Mouse (Mus musculus) stomach, embryonic 15.5 days (tissue): ENCODE results near the gene Dock4. TPM values are rescaled to one million over a fixed set of nuclear protein-coding genes. Genes with fewer than 3 reads are reported as not detected.

ENCODE experiments used
- ATAC-seq: fragments of 200-750 bp; cut with Nextera tagmentation; 2 replicates; pipeline ENCODE4 v1.8.0; 2017; ENCODE audit warnings: low read depth, moderate number of reproducible peaks, moderate TSS enrichment; ENCODE audit not compliant: insufficient read depth, low FRiP score
- H3K27ac ChIP-seq: fragments of 300-500 bp; sonication (generic); 2 replicates; pipeline ENCODE4 v1.5.1; 2015; ENCODE audit warnings: mild to moderate bottlenecking, inconsistent platforms
- H3K27me3 ChIP-seq: fragments of 300-500 bp; sonication (generic); replicated peaks from 2 replicates; pipeline ENCODE4 v1.6.1; 2015; ENCODE audit warnings: inconsistent platforms
- H3K36me3 ChIP-seq: fragments of 300-500 bp; sonication (generic); 2 replicates; pipeline ENCODE4 v1.6.1; 2015; ENCODE audit warnings: inconsistent platforms
- H3K4me1 ChIP-seq: fragments of 300-500 bp; sonication (generic); 2 replicates; pipeline ENCODE4 v1.6.1; 2015; ENCODE audit warnings: inconsistent platforms
- H3K4me2 ChIP-seq: fragments of 300-500 bp; sonication (generic); 2 replicates; pipeline ENCODE4 v1.6.1; 2015; ENCODE audit warnings: mild to moderate bottlenecking, inconsistent platforms
- H3K4me3 ChIP-seq: fragments of 300-500 bp; sonication (generic); replicated peaks from 2 replicates; pipeline ENCODE4 v1.5.1; 2015; ENCODE audit warnings: inconsistent platforms
- H3K9ac ChIP-seq: fragments of 300-500 bp; sonication (generic); 2 replicates; pipeline ENCODE4 v1.6.1; 2015; ENCODE audit warnings: inconsistent platforms
- H3K9me3 ChIP-seq: fragments of 300-500 bp; sonication (generic); 2 replicates; pipeline ENCODE4 v1.6.1; 2016; ENCODE audit warnings: inconsistent platforms
- WGBS: fragments of 180-500 bp; shearing (Covaris S2); methylation state at CpG from one replicate; pipeline ENCODE4 v1.1.7; 2015; 5-methylcytosine and 5-hydroxymethylcytosine counted together
- polyA plus RNA-seq: library from polyadenylated mRNA; unstranded; fragments of >200 nt; fragmentation: Nextera tagmentation; extraction: Ambion mirVana; gene quantifications from 2 replicates; pipeline ENCODE4 v1.2.1, GENCODE M21; 2015

The Dock4 gene
- polyA plus RNA-seq, 1 experiment from 2014 or later = 7.8 TPM

DNA sequence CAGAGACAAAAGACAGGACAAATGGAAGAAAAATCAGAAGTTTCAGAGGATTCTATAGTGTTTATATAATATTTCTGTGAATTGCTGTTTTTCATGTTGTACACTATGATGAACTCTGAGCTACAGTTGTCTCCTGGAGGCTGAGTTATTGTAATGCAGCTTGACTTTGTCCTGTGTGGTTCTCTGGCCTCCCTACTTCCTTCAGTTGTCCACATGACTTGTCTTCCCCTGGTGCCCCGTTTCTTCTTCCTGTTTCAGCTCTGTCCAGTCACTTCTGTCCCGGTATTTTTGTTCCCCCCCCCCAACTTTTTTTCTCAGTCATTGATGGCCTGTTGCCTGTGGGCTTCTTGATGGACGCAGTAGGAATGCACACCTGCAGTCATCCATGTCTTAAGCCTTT lies 112.8 kb downstream of the Dock4 start:
- H3K4me2 ChIP-seq = no peak overlapping the region
- no peaks in the 10 kb centered on the region for H3K4me1 ChIP-seq
- H3K27me3 ChIP-seq = no peaks in the 10 kb centered on the region
- no peaks in the 10 kb centered on the region for H3K9me3 ChIP-seq
- no peak overlapping the region for H3K4me3 ChIP-seq
- no peak overlapping the region for H3K9ac ChIP-seq
- 66% methylated on average over 3 of the region's 3 CpGs for WGBS
- ATAC-seq = no peak; the same call in 1 of the 2 replicates
- H3K36me3 ChIP-seq = no peaks in the 10 kb centered on the region
- H3K27ac ChIP-seq = peak overlapping the region; percentile 48; the same call in 1 of the 2 replicates

DNA sequence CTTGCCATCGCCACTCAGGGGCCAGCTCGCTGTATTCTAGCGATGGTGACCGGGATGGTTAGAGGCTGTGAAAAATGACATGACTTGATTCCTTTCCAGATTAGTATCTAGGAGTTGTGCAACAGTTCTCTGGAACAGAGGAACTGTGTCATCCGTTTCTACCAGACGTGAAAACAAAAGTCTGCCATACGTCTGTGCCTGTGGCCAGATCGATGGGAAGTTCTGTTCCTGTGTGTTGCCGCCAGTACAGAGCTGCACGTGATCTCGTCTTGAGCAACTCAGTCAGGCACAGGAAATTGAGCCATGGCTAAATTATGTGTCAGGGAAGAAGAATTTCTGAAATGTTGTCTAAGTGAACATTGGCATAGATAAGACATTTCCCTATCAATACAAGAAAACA lies 113.4 kb downstream of the Dock4 start:
- H3K9ac ChIP-seq = no peak overlapping the region
- no peaks in the 10 kb centered on the region for H3K4me1 ChIP-seq
- H3K9me3 ChIP-seq = no peaks in the 10 kb centered on the region
- ATAC-seq = no peak; the same call in 1 of the 2 replicates
- H3K4me2 ChIP-seq = no peak overlapping the region
- H3K27me3 ChIP-seq = no peaks in the 10 kb centered on the region
- H3K4me3 ChIP-seq = no peak overlapping the region
- H3K27ac ChIP-seq = peak overlapping the region; percentile 48; the same call in 1 of the 2 replicates
- H3K36me3 ChIP-seq = no peaks in the 10 kb centered on the region
- 66% methylated on average over 11 of the region's 11 CpGs for WGBS

- 73% methylated on average over 1 of the region's 1 CpGs for WGBS
- ATAC-seq = no peak
- H3K27ac ChIP-seq = no peak overlapping the region
- H3K4me2 ChIP-seq = no peak overlapping the region
- no peaks in the 10 kb centered on the region for H3K36me3 ChIP-seq
- no peaks in the 10 kb centered on the region for H3K4me1 ChIP-seq
- no peak overlapping the region for H3K9ac ChIP-seq
- no peaks in the 10 kb centered on the region for H3K9me3 ChIP-seq
- H3K4me3 ChIP-seq = no peak overlapping the region
- H3K27me3 ChIP-seq = no peaks in the 10 kb centered on the region
Observed at GRCm38 (mm10) chr12:40563703-40564102, 118.0 kb downstream of the Dock4 start.

- H3K4me2 ChIP-seq = no peak overlapping the region
- H3K4me1 ChIP-seq = no peaks in the 10 kb centered on the region
- no peak overlapping the region for H3K27ac ChIP-seq
- H3K36me3 ChIP-seq = no peaks in the 10 kb centered on the region
- H3K9ac ChIP-seq = no peak overlapping the region
- no peak overlapping the region for H3K4me3 ChIP-seq
- no peak for ATAC-seq
- WGBS = 73% methylated on average over 2 of the region's 2 CpGs
- H3K27me3 ChIP-seq = no peaks in the 10 kb centered on the region
- H3K9me3 ChIP-seq = no peaks in the 10 kb centered on the region
Observed at GRCm38 (mm10) chr12:40564261-40564660, 118.5 kb downstream of the Dock4 start.

GRCm38 (mm10) chr12:40568365-40568885 lies 122.7 kb downstream of the Dock4 start:
- no peaks in the 10 kb centered on the region for H3K9me3 ChIP-seq
- H3K36me3 ChIP-seq = no peaks in the 10 kb centered on the region
- no peak overlapping the region for H3K27ac ChIP-seq
- no peaks in the 10 kb centered on the region for H3K27me3 ChIP-seq
- no peak overlapping the region for H3K4me2 ChIP-seq
- 79% methylated on average over 4 of the region's 4 CpGs for WGBS
- H3K4me3 ChIP-seq = no peak overlapping the region
- no peak overlapping the region for H3K9ac ChIP-seq
- ATAC-seq = no peak
- H3K4me1 ChIP-seq = no peaks in the 10 kb centered on the region

GRCm38 (mm10) chr12:40568971-40569968 lies 123.5 kb downstream of the Dock4 start:
- WGBS = 67% methylated on average over 9 of the region's 9 CpGs
- Histone ChIP-seq H3K27me3 (no peaks in the 10 kb centered on the region), H3K9me3 (no peaks in the 10 kb centered on the region), H3K27ac (no peak overlapping the region), H3K9ac (no peak overlapping the region), H3K36me3 (no peaks in the 10 kb centered on the region), H3K4me1 (no peaks in the 10 kb centered on the region), H3K4me2 (no peak overlapping the region), H3K4me3 (no peak overlapping the region)
- no peak for ATAC-seq

DNA sequence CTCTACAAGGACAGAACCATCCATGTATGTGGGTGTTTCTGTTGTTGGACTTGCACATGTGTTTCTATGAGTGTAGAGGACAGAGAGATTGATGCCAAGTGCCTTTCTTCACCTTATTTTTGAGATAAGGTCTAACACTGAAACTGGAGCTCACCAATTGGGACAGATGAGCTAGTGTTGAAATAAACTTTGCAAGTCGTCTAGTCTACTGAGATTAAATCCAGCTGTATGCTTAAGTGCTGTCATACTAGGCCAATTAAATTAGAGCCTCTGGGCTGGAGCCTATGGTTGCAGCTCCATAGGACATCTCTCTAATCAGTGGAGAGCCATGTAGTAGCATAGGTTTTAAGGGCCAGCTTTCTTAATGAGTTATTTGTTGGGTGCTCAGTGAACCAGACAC lies 124.5 kb downstream of the Dock4 start:
- no peak overlapping the region for H3K4me3 ChIP-seq
- H3K36me3 ChIP-seq = no peaks in the 10 kb centered on the region
- H3K9me3 ChIP-seq = no peaks in the 10 kb centered on the region
- no peak overlapping the region for H3K9ac ChIP-seq
- no peak overlapping the region for H3K4me2 ChIP-seq
- ATAC-seq = no peak
- H3K4me1 ChIP-seq = no peaks in the 10 kb centered on the region
- H3K27ac ChIP-seq = no peak overlapping the region
- WGBS = 39% methylated on average over 1 of the region's 1 CpGs
- no peaks in the 10 kb centered on the region for H3K27me3 ChIP-seq

- Histone ChIP-seq H3K36me3 (no peaks in the 10 kb centered on the region), H3K27ac (no peak overlapping the region), H3K4me2 (no peak overlapping the region), H3K4me1 (no peaks in the 10 kb centered on the region), H3K4me3 (no peak overlapping the region), H3K27me3 (no peaks in the 10 kb centered on the region), H3K9me3 (no peaks in the 10 kb centered on the region), H3K9ac (no peak overlapping the region)
- no peak for ATAC-seq
- WGBS = 50% methylated on average over 3 of the region's 3 CpGs
Observed at GRCm38 (mm10) chr12:40574051-40574450, 128.3 kb downstream of the Dock4 start.

GRCm38 (mm10) chr12:40576749-40577148 lies 131.0 kb downstream of the Dock4 start:
- no peaks in the 10 kb centered on the region for H3K4me1 ChIP-seq
- WGBS = 84% methylated on average over 2 of the region's 2 CpGs
- no peaks in the 10 kb centered on the region for H3K9me3 ChIP-seq
- no peak overlapping the region for H3K9ac ChIP-seq
- H3K4me3 ChIP-seq = no peak overlapping the region
- H3K27ac ChIP-seq = no peak overlapping the region
- no peak for ATAC-seq
- no peaks in the 10 kb centered on the region for H3K36me3 ChIP-seq
- no peak overlapping the region for H3K4me2 ChIP-seq
- H3K27me3 ChIP-seq = no peaks in the 10 kb centered on the region

- no peak overlapping the region for H3K9ac ChIP-seq
- ATAC-seq = no peak
- H3K36me3 ChIP-seq = no peaks in the 10 kb centered on the region
- H3K27me3 ChIP-seq = no peaks in the 10 kb centered on the region
- no peak overlapping the region for H3K4me2 ChIP-seq
- no peak overlapping the region for H3K27ac ChIP-seq
- H3K9me3 ChIP-seq = no peaks in the 10 kb centered on the region
- no peaks in the 10 kb centered on the region for H3K4me1 ChIP-seq
- no peak overlapping the region for H3K4me3 ChIP-seq
- WGBS = 37% methylated on average over 2 of the region's 2 CpGs
Observed at GRCm38 (mm10) chr12:40580351-40580750, 134.6 kb downstream of the Dock4 start.

- no peaks in the 10 kb centered on the region for H3K36me3 ChIP-seq
Observed at GRCm38 (mm10) chr12:40581037-40581436, 135.3 kb downstream of the Dock4 start.

DNA sequence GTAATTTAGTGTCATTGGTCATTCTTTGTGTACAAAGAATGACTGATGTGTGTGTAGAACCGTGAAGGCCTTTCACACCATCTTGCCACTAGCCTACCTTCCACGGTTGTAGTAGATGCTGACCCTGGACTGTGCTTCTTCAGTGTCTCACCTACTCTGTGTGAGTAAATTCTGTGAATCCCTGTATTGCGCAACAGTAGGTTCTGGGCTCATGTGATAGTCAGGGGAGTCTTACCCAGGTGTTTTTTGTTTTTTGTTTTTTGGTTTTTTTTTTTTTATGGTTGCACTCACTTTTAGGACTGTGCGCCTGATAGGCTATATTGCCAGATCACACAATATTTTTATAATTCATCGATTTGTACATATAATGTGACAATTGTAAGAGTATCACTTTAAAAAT lies 136.3 kb downstream of the Dock4 start:
- ATAC-seq = no peak
- Histone ChIP-seq H3K27ac (no peak overlapping the region), H3K9me3 (no peaks in the 10 kb centered on the region), H3K9ac (no peak overlapping the region), H3K4me3 (no peak overlapping the region), H3K4me2 (no peak overlapping the region), H3K36me3 (no peaks in the 10 kb centered on the region), H3K4me1 (no peaks in the 10 kb centered on the region), H3K27me3 (no peaks in the 10 kb centered on the region)
- WGBS = 81% methylated on average over 5 of the region's 5 CpGs

More at GRCm38 (mm10) chr12:40581037-40581436, 135.3 kb downstream of the Dock4 start:
- Histone ChIP-seq H3K4me3 (no peak overlapping the region), H3K4me2 (no peak overlapping the region), H3K9ac (no peak overlapping the region), H3K27ac (no peak overlapping the region), H3K4me1 (no peaks in the 10 kb centered on the region), H3K9me3 (no peaks in the 10 kb centered on the region), H3K27me3 (no peaks in the 10 kb centered on the region)
- 62% methylated on average over 3 of the region's 3 CpGs for WGBS
- ATAC-seq = no peak
